ENCODE assay signal across 30 mouse cellular contexts in genomic region chr19:40454096-40454495, GRCm38 (mm10). TPM values are rescaled to one million over a fixed set of nuclear protein-coding genes. Genes with fewer than 3 reads are reported as not detected.
DNase-seq lines count a peak whose midpoint lies in the region; ATAC-seq and TF ChIP-seq lines count a peak whose summit lies in the region.
"Had no signal": no experiment of that assay in that cellular context is flagged by ENCODE, and none has a peak within 500 bp of the region (broad histone marks: within the 10 kb centered on the region; RNA-seq: fewer than 3 reads in every experiment).

No protein-coding gene starts in this region.

- H3K4me3 ChIP-seq in heart, embryonic 15.5 days = no peak overlapping the region
- H3K4me3 ChIP-seq in ES-Bruce4 (ENCODE audit: low read depth, low read length) = no peak overlapping the region
- H3K4me3 ChIP-seq: embryonic facial prominence, embryonic 10.5 days; embryonic facial prominence, embryonic 13.5 days; erythroblast, embryonic 14.5 days; forebrain, embryonic 12.5 days; forebrain, embryonic 15.5 days; heart, embryonic 10.5 days; heart, embryonic 13.5 days had no signal

- 0 out of 2 replicates have a peak overlapping the region, but pooled peaks have one; percentile 4 for H3K27ac ChIP-seq in heart, embryonic 15.5 days
- H3K27ac ChIP-seq in ES-Bruce4 (ENCODE audit: insufficient read depth, low read length) = no peak overlapping the region
- H3K27ac ChIP-seq: embryonic facial prominence, embryonic 10.5 days; embryonic facial prominence, embryonic 13.5 days; forebrain, embryonic 12.5 days; forebrain, embryonic 15.5 days; heart, embryonic 10.5 days; heart, embryonic 13.5 days; hindbrain, embryonic 14.5 days; hindbrain, postnatal 0 days had no signal

- no peaks in the 10 kb centered on the region for H3K9me3 ChIP-seq in heart, embryonic 15.5 days (replicated peaks)
- H3K9me3 ChIP-seq in ES-Bruce4 (replicated peaks; ENCODE audit: control insufficient read depth, insufficient read depth, low read length, poor library complexity, severe bottlenecking) = no peaks in the 10 kb centered on the region
- H3K9me3 ChIP-seq: forebrain, embryonic 12.5 days; forebrain, embryonic 15.5 days; heart, embryonic 10.5 days; heart, embryonic 13.5 days had no signal

- peaks cover 8% of the 10 kb centered on the region for H3K4me1 ChIP-seq in heart, embryonic 15.5 days (replicated peaks)
- H3K4me1 ChIP-seq in ES-Bruce4 (ENCODE audit: control insufficient read depth, insufficient read depth, low read length) = peaks cover 2% of the 10 kb centered on the region
- H3K4me1 ChIP-seq: embryonic facial prominence, embryonic 10.5 days; embryonic facial prominence, embryonic 13.5 days; forebrain, embryonic 12.5 days; forebrain, embryonic 15.5 days had no signal

- H3K4me2 ChIP-seq in heart, embryonic 15.5 days = no peak overlapping the region
- H3K4me2 ChIP-seq: embryonic facial prominence, embryonic 13.5 days; forebrain, embryonic 12.5 days; forebrain, embryonic 15.5 days; heart, embryonic 13.5 days; hindbrain, embryonic 14.5 days had no signal

- H3K9ac ChIP-seq in heart, embryonic 15.5 days = no peak overlapping the region
- no peak overlapping the region for H3K9ac ChIP-seq in ES-Bruce4 (ENCODE audit: low read depth, poor library complexity, severe bottlenecking)
- H3K9ac ChIP-seq: embryonic facial prominence, embryonic 13.5 days; forebrain, embryonic 12.5 days; forebrain, embryonic 15.5 days; heart, embryonic 13.5 days; hindbrain, embryonic 14.5 days had no signal

- peaks cover 4% of the 10 kb centered on the region; the same call in 1 of the 2 replicates for H3K36me3 ChIP-seq in heart, embryonic 15.5 days
- H3K36me3 ChIP-seq in ES-Bruce4 (ENCODE audit: control insufficient read depth, insufficient read depth, low read length, poor library complexity, severe bottlenecking) = no peaks in the 10 kb centered on the region
- H3K36me3 ChIP-seq: embryonic facial prominence, embryonic 10.5 days; embryonic facial prominence, embryonic 13.5 days; forebrain, embryonic 12.5 days had no signal

- no peak for ATAC-seq in heart, embryonic 15.5 days (replicated peaks; ENCODE audit: insufficient number of reproducible peaks, insufficient read depth, low FRiP score, low read depth)
- ATAC-seq: forebrain, embryonic 15.5 days; hindbrain, postnatal 0 days; inflammation-experienced regulatory T-cells, adult 6 months; intestine, embryonic 16.5 days had no signal

- no peaks in the 10 kb centered on the region for H3K27me3 ChIP-seq in heart, embryonic 15.5 days
- H3K27me3 ChIP-seq in ES-Bruce4 (ENCODE audit: control insufficient read depth, insufficient read depth, low read length, poor library complexity, severe bottlenecking) = no peaks in the 10 kb centered on the region
- H3K27me3 ChIP-seq: CH12.LX; embryonic facial prominence, embryonic 13.5 days; forebrain, embryonic 12.5 days; forebrain, embryonic 15.5 days; heart, embryonic 13.5 days had no signal

- TF ChIP-seq POLR2A in ES-Bruce4 (IDR thresholded peaks at IDR 0.05; ENCODE audit: insufficient read depth, low read length) = no peak

- no peak for TF ChIP-seq CTCF in ES-Bruce4 (IDR thresholded peaks at IDR 0.05; ENCODE audit: low read depth, low read length)

- no peak for DNase-seq in heart, adult 8-10 months (ENCODE audit: low spot score)
- DNase-seq in R1 (ENCODE audit: low read depth, low spot score) = peak; percentile 87
- no peak for DNase-seq in urinary bladder, adult 18-20 months (ENCODE audit: low spot score in 2 of 2)
- no peak for DNase-seq in cerebellum, adult 9-11 months
- DNase-seq: adrenal gland, postnatal 10 days; adrenal gland, postnatal 36 days; B cell, adult 2 months; cerebellum, adult 2 months; cerebellum, postnatal 10 days; cerebellum, postnatal 36 days; embryo, embryonic 11 days; gastrocnemius, postnatal 10 days; gastrocnemius, postnatal 36 days; heart, postnatal 4 days; kidney, adult 18-20 months; kidney, adult 9 months had no signal

- 0 out of 2 replicates have a peak, but pooled peaks have one; percentile 17 for TF ChIP-seq EP300 in ES-Bruce4 (IDR thresholded peaks at IDR 0.05; ENCODE audit: insufficient read depth, low read depth, low read length)

- WGBS in heart, embryonic 15.5 days = 87% methylated on average over 4 of the region's 4 CpGs

RNA-seq across cellular contexts. Expression of gene Sorbs1, which starts 59.5 kb away (rescaled TPM):
- 103 and 126 TPM in 2 replicates for polyA plus RNA-seq in heart, embryonic 15.5 days (2015; fragmentation: Nextera tagmentation; extraction: Ambion mirVana)
- 100 to 1,000 TPM; 758 to 979 (median 853) TPM for total RNA-seq in heart, adult 8-10 months (2022)
- polyA plus RNA-seq in ES-Bruce4 (2011; ENCODE audit: insufficient read depth, insufficient read length, low read depth, missing spikeins) = 80.7 and 84.4 TPM in 2 replicates
